Mouse (Mus musculus) liver, embryonic 11.5 days (tissue): Measurements from ENCODE around the gene 6430548M08Rik. TPM values are rescaled to one million over a fixed set of nuclear protein-coding genes. Genes with fewer than 3 reads are reported as not detected.
A peak's percentile ranks its signal among the peaks of the same experiment; 100 is the strongest.

Source experiments
- ATAC-seq: fragments of 200-750 bp; cut with Nextera tagmentation; replicated peaks from 2 replicates; pipeline ENCODE4 v1.8.0; 2017; ENCODE audit warnings: moderate number of reproducible peaks, mild to moderate bottlenecking, moderate TSS enrichment, moderate library complexity; ENCODE audit not compliant: low FRiP score
- DNase-seq: peaks from one replicate; pipeline ENCODE4 v3.0.0-alpha.2; 2017; ENCODE audit warnings: low spot score
- H3K27ac ChIP-seq: fragments of 300-500 bp; sonication (generic); 2 replicates; pipeline ENCODE4 v1.5.1; 2014; ENCODE audit warnings: mild to moderate bottlenecking, low read depth, low read length, control low read depth
- H3K27me3 ChIP-seq: fragments of 300-500 bp; sonication (generic); replicated peaks from 2 replicates; pipeline ENCODE4 v1.6.1; 2014; ENCODE audit warnings: low read length, mixed read lengths; ENCODE audit not compliant: control insufficient read depth, insufficient read depth
- H3K36me3 ChIP-seq: fragments of 300-500 bp; sonication (generic); 2 replicates; pipeline ENCODE4 v1.6.1; 2014; ENCODE audit warnings: mild to moderate bottlenecking, low read length, moderate library complexity, mixed read lengths; ENCODE audit not compliant: control insufficient read depth, insufficient read depth
- H3K4me1 ChIP-seq: fragments of 300-500 bp; sonication (generic); replicated peaks from 2 replicates; pipeline ENCODE4 v1.6.1; 2014; ENCODE audit warnings: low read length, mixed read lengths; ENCODE audit not compliant: control insufficient read depth, insufficient read depth
- H3K4me2 ChIP-seq: fragments of 300-500 bp; sonication (generic); 2 replicates; pipeline ENCODE4 v1.6.1; 2014; ENCODE audit warnings: mild to moderate bottlenecking, control low read depth, moderate library complexity
- H3K4me3 ChIP-seq: fragments of 300-500 bp; sonication (generic); 2 replicates; pipeline ENCODE4 v1.5.1; 2014; ENCODE audit warnings: low read depth, low read length, control low read depth
- H3K9ac ChIP-seq: fragments of 300-500 bp; sonication (generic); 2 replicates; pipeline ENCODE4 v1.6.1; 2014; ENCODE audit warnings: low read depth, low read length, control low read depth
- H3K9me3 ChIP-seq: fragments of 300-500 bp; sonication (generic); 2 replicates; pipeline ENCODE4 v1.6.1; 2016; ENCODE audit warnings: low read length, inconsistent platforms, mixed read lengths; ENCODE audit not compliant: control insufficient read depth
- WGBS: fragments of 180-500 bp; shearing (Covaris S2); extraction: QIAGEN DNeasy Blood & Tissue Kit; methylation state at CpG from one replicate; pipeline ENCODE4 v1.1.7; 2014; 5-methylcytosine and 5-hydroxymethylcytosine counted together
- polyA plus RNA-seq: library from polyadenylated mRNA; unstranded; fragments of >200 nt; fragmentation: Nextera tagmentation; extraction: Ambion mirVana; gene quantifications from 2 replicates; pipeline ENCODE4 v1.2.1, GENCODE M21; 2014

6430548M08Rik gene
- polyA plus RNA-seq, 1 experiment from 2014 or later, result 2.1 TPM

DNA sequence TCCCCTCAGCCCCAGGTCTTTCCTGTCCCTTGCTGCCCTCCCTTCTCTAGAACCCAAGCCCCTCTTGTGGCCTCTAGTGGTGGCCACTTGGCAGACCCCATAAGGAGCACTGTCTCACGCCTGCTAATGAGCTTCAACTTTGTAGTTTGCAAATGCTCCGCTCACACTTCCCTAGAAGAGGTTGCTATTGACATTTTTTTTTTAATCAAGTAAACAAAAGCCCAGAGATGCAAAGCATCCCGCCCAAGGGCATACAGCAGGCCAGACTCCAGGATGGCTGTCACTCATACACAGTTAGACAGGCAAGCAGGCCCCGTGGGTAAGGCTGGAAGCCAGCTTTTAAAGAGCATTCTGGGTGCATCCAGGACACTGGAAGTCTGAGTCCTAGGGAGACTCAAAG, 62.7 kb downstream of the 6430548M08Rik start:
- ATAC-seq (no peak), DNase-seq (no peak)
- WGBS, result 25% methylated on average over 4 of the region's 4 CpGs
- H3K4me1 ChIP-seq, result peaks cover 16% of the 10 kb centered on the region
- H3K36me3 ChIP-seq, result no peaks in the 10 kb centered on the region
- no peak overlapping the region for H3K4me3 ChIP-seq
- peaks cover 37% of the 10 kb centered on the region for H3K27me3 ChIP-seq
- H3K9ac ChIP-seq, result no peak overlapping the region
- H3K4me2 ChIP-seq, result no peak overlapping the region
- H3K27ac ChIP-seq, result peak overlapping the region; percentile 32; the same call in 1 of the 2 replicates
- H3K9me3 ChIP-seq, result no peaks in the 10 kb centered on the region

- Histone ChIP-seq H3K9ac (no peak within 1 kb of the TSS), H3K4me1 (peaks cover 16% of the 10 kb centered on the region), H3K27ac (peak within 1 kb of the TSS; percentile 32; the same call in 1 of the 2 replicates), H3K9me3 (no peaks in the 10 kb centered on the region), H3K36me3 (no peaks in the 10 kb centered on the region), H3K4me3 (no peak within 1 kb of the TSS), H3K4me2 (peak within 1 kb of the TSS; percentile 19), H3K27me3 (peaks cover 37% of the 10 kb centered on the region)
- DNase-seq, result peak; percentile 62
- 3% methylated on average over 23 of the region's 26 CpGs for WGBS
- ATAC-seq, result peak; percentile 45; the same call in 1 of the 2 replicates
Observed at GRCm38 (mm10) chr8:120177318-120178123, 63.6 kb downstream of the 6430548M08Rik start, which contains the start of gene Fam92b. Fam92b (minus strand) TSS chr8:120177466.

- DNase-seq (no peak), ATAC-seq (no peak)
- peaks cover 16% of the 10 kb centered on the region for H3K4me1 ChIP-seq
- no peak overlapping the region for H3K9ac ChIP-seq
- no peaks in the 10 kb centered on the region for H3K36me3 ChIP-seq
- H3K4me2 ChIP-seq, result no peak overlapping the region; the same call in 1 of the 2 replicates
- peaks cover 37% of the 10 kb centered on the region for H3K27me3 ChIP-seq
- no peaks in the 10 kb centered on the region for H3K9me3 ChIP-seq
- H3K4me3 ChIP-seq, result no peak overlapping the region
- H3K27ac ChIP-seq, result no peak overlapping the region
- WGBS, result 11% methylated on average over 10 of the region's 10 CpGs
Observed at GRCm38 (mm10) chr8:120178124-120178514, 64.2 kb downstream of the 6430548M08Rik start.

GRCm38 (mm10) chr8:120179027-120179431, 65.1 kb downstream of the 6430548M08Rik start:
- no peak overlapping the region for H3K4me3 ChIP-seq
- H3K4me1 ChIP-seq, result peaks cover 16% of the 10 kb centered on the region
- WGBS, result 0% methylated on average over 10 of the region's 10 CpGs
- no peaks in the 10 kb centered on the region for H3K36me3 ChIP-seq
- H3K27me3 ChIP-seq, result peaks cover 37% of the 10 kb centered on the region
- no peak overlapping the region for H3K9ac ChIP-seq
- H3K9me3 ChIP-seq, result no peaks in the 10 kb centered on the region
- ATAC-seq, result peak; percentile 62
- peak overlapping the region; percentile 46 for H3K4me2 ChIP-seq
- DNase-seq, result peak; percentile 92
- H3K27ac ChIP-seq, result no peak overlapping the region

- Histone ChIP-seq H3K9me3 (no peaks in the 10 kb centered on the region), H3K36me3 (no peaks in the 10 kb centered on the region), H3K4me2 (no peak overlapping the region), H3K4me3 (no peak overlapping the region), H3K4me1 (peaks cover 19% of the 10 kb centered on the region), H3K27ac (no peak overlapping the region), H3K27me3 (peaks cover 27% of the 10 kb centered on the region), H3K9ac (no peak overlapping the region)
- 50% methylated on average over 7 of the region's 7 CpGs for WGBS
- ATAC-seq (no peak), DNase-seq (no peak)
Observed at GRCm38 (mm10) chr8:120180445-120180970, 66.6 kb downstream of the 6430548M08Rik start.

DNA sequence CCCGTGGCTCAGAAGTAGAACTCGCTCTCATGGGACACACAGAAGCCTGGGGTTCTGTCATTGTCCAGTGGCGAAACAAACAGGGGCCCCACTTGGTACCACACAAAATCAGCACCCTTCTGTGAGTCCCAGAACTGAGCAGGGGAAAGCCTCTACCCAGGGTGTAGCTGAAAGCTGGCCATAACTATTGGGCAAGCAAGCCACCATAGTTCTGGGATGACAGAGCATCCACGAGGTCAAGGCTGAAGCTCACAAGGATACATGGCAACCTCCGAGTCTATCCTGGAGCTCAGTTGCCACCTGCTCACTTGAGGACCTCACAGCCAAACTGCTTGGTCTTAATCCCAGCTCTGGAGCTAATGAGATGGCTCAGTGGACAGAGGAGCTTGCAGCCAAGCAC, 67.3 kb downstream of the 6430548M08Rik start:
- H3K36me3 ChIP-seq, result no peaks in the 10 kb centered on the region
- H3K4me2 ChIP-seq, result no peak overlapping the region
- no peak overlapping the region for H3K9ac ChIP-seq
- peaks cover 19% of the 10 kb centered on the region for H3K4me1 ChIP-seq
- H3K4me3 ChIP-seq, result no peak overlapping the region
- H3K9me3 ChIP-seq, result no peaks in the 10 kb centered on the region
- no peak for DNase-seq
- no peak for ATAC-seq
- H3K27ac ChIP-seq, result no peak overlapping the region
- H3K27me3 ChIP-seq, result peaks cover 23% of the 10 kb centered on the region
- WGBS, result 72% methylated on average over 5 of the region's 5 CpGs

DNA sequence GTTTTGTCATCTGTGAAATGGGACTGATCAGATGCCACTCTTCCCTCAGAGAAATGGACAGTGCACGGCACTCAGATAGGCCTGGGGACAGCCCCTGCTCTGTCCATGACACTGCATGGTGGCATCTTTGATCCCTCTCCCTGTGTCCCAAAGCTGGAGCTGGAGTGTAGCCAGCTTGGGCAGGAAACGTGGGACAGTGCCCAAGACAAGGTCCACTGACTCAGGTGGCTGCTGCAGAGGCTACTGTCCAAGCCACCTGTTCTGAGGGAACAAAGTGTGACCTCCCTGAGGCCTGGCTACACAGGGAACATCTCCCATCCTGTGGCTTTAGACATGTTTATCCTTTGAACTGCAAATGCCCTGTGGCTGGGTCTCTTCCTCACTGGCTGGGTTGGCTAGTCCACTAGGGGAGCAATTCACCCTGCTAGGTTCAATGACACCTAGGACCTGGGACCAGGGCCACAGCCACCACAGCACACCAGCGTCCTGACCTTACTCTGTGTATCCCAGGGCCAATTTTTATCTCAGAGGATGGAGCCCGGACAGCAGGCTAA, 68.0 kb downstream of the 6430548M08Rik start:
- DNase-seq, result no peak
- no peak for ATAC-seq
- no peaks in the 10 kb centered on the region for H3K36me3 ChIP-seq
- H3K9ac ChIP-seq, result no peak overlapping the region
- peaks cover 16% of the 10 kb centered on the region for H3K27me3 ChIP-seq
- H3K9me3 ChIP-seq, result no peaks in the 10 kb centered on the region
- H3K27ac ChIP-seq, result no peak overlapping the region
- H3K4me1 ChIP-seq, result peaks cover 16% of the 10 kb centered on the region
- 64% methylated on average over 4 of the region's 4 CpGs for WGBS
- H3K4me2 ChIP-seq, result no peak overlapping the region
- no peak overlapping the region for H3K4me3 ChIP-seq

DNA sequence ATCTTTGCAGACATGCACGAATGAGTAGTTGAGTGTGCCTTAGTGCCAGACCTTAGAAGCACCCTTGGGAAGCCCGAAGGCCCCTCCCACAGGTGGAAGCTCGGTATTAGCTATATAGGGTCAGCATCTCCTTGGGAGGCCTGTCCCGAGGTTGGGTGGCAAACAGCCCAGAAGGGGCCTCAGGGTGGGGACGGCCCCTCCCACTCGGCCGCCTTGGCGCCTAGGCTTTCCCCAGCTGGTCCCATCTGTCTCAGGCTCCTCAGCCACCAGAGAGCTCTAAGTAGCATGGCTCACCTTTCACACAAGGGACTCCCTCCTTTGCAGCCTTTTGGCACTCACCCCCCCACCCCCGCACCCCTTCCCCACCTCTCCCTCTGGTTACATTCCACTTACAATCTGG, 70.4 kb downstream of the 6430548M08Rik start:
- Histone ChIP-seq H3K27me3 (no peaks in the 10 kb centered on the region), H3K9me3 (no peaks in the 10 kb centered on the region), H3K9ac (no peak overlapping the region), H3K4me1 (peaks cover 3% of the 10 kb centered on the region), H3K36me3 (no peaks in the 10 kb centered on the region), H3K27ac (no peak overlapping the region), H3K4me3 (no peak overlapping the region), H3K4me2 (no peak overlapping the region)
- 36% methylated on average over 9 of the region's 9 CpGs for WGBS
- DNase-seq (no peak), ATAC-seq (no peak)
